ENCODE assay signal across 10 mouse cellular contexts in genomic region chr15:59154407-59155288, GRCm38 (mm10).
DNase-seq lines count a peak whose midpoint lies in the region; ATAC-seq and TF ChIP-seq lines count a peak whose summit lies in the region.
"Had no signal": no experiment of that assay in that cellular context is flagged by ENCODE, and none has a peak within 500 bp of the region (broad histone marks: within the 10 kb centered on the region; RNA-seq: fewer than 3 reads in every experiment).

No protein-coding gene starts in this region.

- TF ChIP-seq POLR2A in heart, adult 2 months (IDR thresholded peaks at IDR 0.05; ENCODE audit: insufficient read depth, low read depth, low read length), result no peak

- peaks cover 28% of the 10 kb centered on the region for H3K4me1 ChIP-seq in heart, embryonic 12.5 days (replicated peaks)
- H3K4me1 ChIP-seq in heart, adult 2 months (ENCODE audit: control insufficient read depth, insufficient read depth, low read length), result peaks cover 3% of the 10 kb centered on the region; the same call in 1 of the 2 replicates
- peaks cover 22% of the 10 kb centered on the region for H3K4me1 ChIP-seq in forebrain, embryonic 16.5 days (replicated peaks; ENCODE audit: control insufficient read depth, insufficient read depth, low read length)
- peaks cover 21% of the 10 kb centered on the region for H3K4me1 ChIP-seq in midbrain, embryonic 15.5 days

- peak overlapping the region; percentile 49 for H3K9ac ChIP-seq in heart, embryonic 12.5 days
- H3K9ac ChIP-seq in heart, adult 2 months (ENCODE audit: low read depth, low read length), result no peak overlapping the region
- H3K9ac ChIP-seq in forebrain, embryonic 16.5 days (replicated peaks; ENCODE audit: low read depth, low read length), result 0 out of 2 replicates have a peak overlapping the region, but pooled peaks have one; percentile 5
- H3K9ac ChIP-seq in midbrain, embryonic 15.5 days, result no peak overlapping the region
- H3K9ac ChIP-seq: limb, embryonic 15.5 days had no signal

- H3K27me3 ChIP-seq in heart, embryonic 12.5 days (replicated peaks), result no peaks in the 10 kb centered on the region
- H3K27me3 ChIP-seq in heart, adult 2 months (ENCODE audit: control insufficient read depth, insufficient read depth, low read length), result no peaks in the 10 kb centered on the region
- no peaks in the 10 kb centered on the region for H3K27me3 ChIP-seq in forebrain, embryonic 16.5 days (replicated peaks; ENCODE audit: control insufficient read depth, insufficient read depth, low read length)
- H3K27me3 ChIP-seq in midbrain, embryonic 15.5 days (replicated peaks), result no peaks in the 10 kb centered on the region
- H3K27me3 ChIP-seq: CH12.LX; limb, embryonic 15.5 days had no signal

- no peaks in the 10 kb centered on the region for H3K79me2 ChIP-seq in heart, adult 2 months (replicated peaks; ENCODE audit: control insufficient read depth, insufficient read depth, low read length)

- intact Hi-C loops in heart, adult 2 months (cut with DNase I), result no loop called here

- no peak overlapping the region for H3K4me2 ChIP-seq in heart, embryonic 12.5 days
- no peak overlapping the region for H3K4me2 ChIP-seq in forebrain, embryonic 16.5 days (ENCODE audit: low read length)
- H3K4me2 ChIP-seq in midbrain, embryonic 15.5 days, result no peak overlapping the region
- H3K4me2 ChIP-seq: limb, embryonic 15.5 days had no signal

- no peak overlapping the region for H3K4me3 ChIP-seq in heart, embryonic 12.5 days
- no peak overlapping the region for H3K4me3 ChIP-seq in heart, adult 2 months
- no peak overlapping the region for H3K4me3 ChIP-seq in forebrain, embryonic 16.5 days (replicated peaks; ENCODE audit: low read length)
- no peak overlapping the region for H3K4me3 ChIP-seq in midbrain, embryonic 15.5 days
- H3K4me3 ChIP-seq: limb, embryonic 15.5 days had no signal

- no peak for TF ChIP-seq EP300 in heart, adult 2 months (IDR thresholded peaks at IDR 0.05; ENCODE audit: insufficient read depth, low read depth, low read length)

- WGBS in heart, embryonic 12.5 days, result 25% methylated on average over 6 of the region's 6 CpGs
- 42% methylated on average over 6 of the region's 6 CpGs for WGBS in heart, adult 2 months
- 5% methylated on average over 6 of the region's 6 CpGs for WGBS in forebrain, embryonic 16.5 days
- WGBS in midbrain, embryonic 15.5 days, result 12% methylated on average over 6 of the region's 6 CpGs

- peak; percentile 25; the same call in 1 of the 2 replicates for ATAC-seq in heart, embryonic 12.5 days (ENCODE audit: insufficient number of reproducible peaks, low FRiP score)
- peak; percentile 47 for ATAC-seq in cerebellum, adult (ENCODE audit: insufficient number of reproducible peaks, low FRiP score, low TSS enrichment)
- peak; percentile 89 for ATAC-seq in forebrain, embryonic 16.5 days
- peak; percentile 89 for ATAC-seq in midbrain, embryonic 15.5 days (replicated peaks)
- no peak for ATAC-seq in megakaryocyte-erythroid progenitor cell, adult 5-6 weeks (replicated peaks; ENCODE audit: low FRiP score, low TSS enrichment, poor library complexity, severe bottlenecking)

- no peaks in the 10 kb centered on the region for H3K9me3 ChIP-seq in heart, embryonic 12.5 days (replicated peaks)
- no peaks in the 10 kb centered on the region for H3K9me3 ChIP-seq in forebrain, embryonic 16.5 days (ENCODE audit: control insufficient read depth, low read length)
- H3K9me3 ChIP-seq in midbrain, embryonic 15.5 days, result no peaks in the 10 kb centered on the region
- H3K9me3 ChIP-seq: limb, embryonic 15.5 days had no signal

- no peak for TF ChIP-seq CTCF in heart, adult 2 months (IDR thresholded peaks at IDR 0.05)

- peak overlapping the region; percentile 39; the same call in 1 of the 2 replicates for H3K27ac ChIP-seq in heart, embryonic 12.5 days (ENCODE audit: poor library complexity, severe bottlenecking)
- H3K27ac ChIP-seq in heart, adult 2 months, result no peak overlapping the region
- H3K27ac ChIP-seq in forebrain, embryonic 16.5 days (ENCODE audit: low read length), result peak overlapping the region; percentile 54
- H3K27ac ChIP-seq in midbrain, embryonic 15.5 days, result peak overlapping the region; percentile 45; the same call in 1 of the 2 replicates
- H3K27ac ChIP-seq: limb, embryonic 15.5 days had no signal

- H3K36me3 ChIP-seq in heart, embryonic 12.5 days, result no peaks in the 10 kb centered on the region
- no peaks in the 10 kb centered on the region for H3K36me3 ChIP-seq in heart, adult 2 months (ENCODE audit: control insufficient read depth, insufficient read depth, low read length)
- H3K36me3 ChIP-seq in forebrain, embryonic 16.5 days (ENCODE audit: control insufficient read depth, insufficient read depth), result no peaks in the 10 kb centered on the region
- H3K36me3 ChIP-seq in midbrain, embryonic 15.5 days (replicated peaks), result no peaks in the 10 kb centered on the region
- H3K36me3 ChIP-seq: limb, embryonic 15.5 days had no signal

- DNase-seq in heart, adult 2 months, result no peak
- no peak for DNase-seq in gastrocnemius, postnatal 10 days
- no peak for DNase-seq in spleen, postnatal 36 days (ENCODE audit: low spot score in 2 of 2)

Comparison
In these comparisons a context has a peak if more than half of its experiments do, and no peak if none do; other contexts are left out.
1. H3K9ac ChIP-seq: peak in heart, embryonic 12.5 days (single experiment) and forebrain, embryonic 16.5 days (single experiment); none in heart, adult 2 months (single experiment) and midbrain, embryonic 15.5 days (single experiment).